Mouse (Mus musculus): Measurements from ENCODE around the gene Luc7l2. TPM values are rescaled to one million over a fixed set of nuclear protein-coding genes. Genes with fewer than 3 reads are reported as not detected.

Luc7l2 gene
- polyA plus RNA-seq, 1 experiment, result 167 TPM

DNA sequence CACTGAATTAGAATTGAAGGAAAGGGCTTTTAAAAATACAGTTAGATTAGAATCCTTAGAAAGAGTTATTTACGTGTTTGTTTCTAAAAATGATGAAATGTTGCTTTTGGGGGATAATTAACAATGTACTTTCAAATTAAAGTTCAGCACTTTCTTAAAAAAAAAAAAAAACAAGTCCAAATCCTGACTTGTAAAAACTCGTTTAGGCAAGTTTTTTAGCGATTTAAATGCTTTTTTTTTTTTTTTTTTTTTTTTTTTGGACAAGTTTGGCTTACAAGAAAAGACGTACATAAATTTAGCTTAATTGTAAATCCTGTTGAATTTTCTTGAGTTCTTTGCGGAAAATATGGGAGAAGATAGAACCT, 1.5 kb downstream of the Luc7l2 start:
- Histone ChIP-seq H3K4me1 (ENCODE audit: control insufficient read depth, insufficient read depth, low read length) (peaks cover 3% of the 10 kb centered on the region; the same call in 1 of the 2 replicates), H3K27ac (ENCODE audit: insufficient read depth, low read length) (no peak overlapping the region), H3K4me3 (ENCODE audit: insufficient read depth, low read length) (peak overlapping the region; percentile 86; the same call in 1 of the 2 replicates)
- TF ChIP-seq CTCF (IDR thresholded peaks at IDR 0.05; ENCODE audit: extremely low read depth, insufficient read depth, low read length) (no peak), POLR2A (IDR thresholded peaks at IDR 0.05; ENCODE audit: extremely low read depth, insufficient read depth, low read length) (no peak)

DNA sequence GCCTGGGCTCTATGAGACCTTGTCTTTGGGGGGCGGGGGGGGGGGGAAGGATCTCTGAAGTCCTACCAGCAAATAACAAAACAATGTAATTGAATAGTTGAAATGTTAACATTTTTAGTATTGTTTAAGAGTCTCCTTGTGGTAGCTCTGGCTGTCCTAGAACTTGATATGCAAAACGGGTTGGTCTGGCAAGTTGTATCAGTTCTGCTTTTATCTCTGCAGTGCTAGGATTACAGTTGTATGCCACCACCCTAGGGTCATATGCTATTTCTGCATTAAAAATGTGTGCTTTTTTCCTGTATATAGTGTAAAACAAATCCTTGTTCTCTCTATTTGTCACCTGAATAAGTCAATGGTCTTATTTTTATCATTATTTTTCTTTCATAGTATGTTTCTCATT, 25.0 kb downstream of the Luc7l2 start:
- no peak overlapping the region for H3K4me3 ChIP-seq (ENCODE audit: insufficient read depth, low read length)
- H3K27ac ChIP-seq (ENCODE audit: insufficient read depth, low read length), result no peak overlapping the region
- H3K4me1 ChIP-seq (ENCODE audit: control insufficient read depth, insufficient read depth, low read length), result no peaks in the 10 kb centered on the region
- TF ChIP-seq POLR2A (IDR thresholded peaks at IDR 0.05; ENCODE audit: extremely low read depth, insufficient read depth, low read length), result no peak
- TF ChIP-seq CTCF (IDR thresholded peaks at IDR 0.05; ENCODE audit: extremely low read depth, insufficient read depth, low read length), result no peak

DNA sequence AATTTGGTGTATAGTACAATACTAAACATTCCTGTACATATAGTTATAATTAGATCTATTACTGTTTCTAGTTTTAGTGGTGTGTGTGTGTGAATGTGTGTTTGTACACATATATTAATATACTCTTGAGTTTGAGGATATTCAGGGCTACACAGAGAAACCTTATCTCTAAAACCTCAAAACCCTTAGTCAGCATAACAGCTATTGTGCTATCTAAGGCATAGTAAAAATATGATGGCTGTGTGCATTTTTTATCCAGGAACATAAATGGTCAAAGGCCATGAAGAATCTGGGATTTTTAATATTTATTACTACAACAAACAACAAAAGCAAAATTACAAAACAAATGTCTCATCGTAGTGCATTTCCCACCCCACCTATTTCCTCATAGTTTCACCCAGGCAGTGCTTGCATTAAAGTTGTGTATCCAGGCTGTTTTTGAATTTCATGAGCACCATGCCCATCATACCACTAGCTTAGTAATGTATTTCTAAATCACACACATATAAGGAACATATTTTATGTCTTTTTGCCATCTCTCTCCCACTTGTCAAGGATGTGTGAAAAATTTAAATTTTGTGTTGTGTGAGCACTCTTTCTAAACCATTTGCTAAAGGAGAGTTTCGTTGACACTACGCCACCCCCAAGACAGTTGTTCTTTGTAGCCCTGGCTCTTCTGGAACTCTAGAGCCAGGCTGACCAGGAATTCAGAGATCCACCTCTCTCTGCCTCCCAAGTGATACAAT, 29.2 kb downstream of the Luc7l2 start:
- no peak overlapping the region for H3K27ac ChIP-seq (ENCODE audit: insufficient read depth, low read length)
- TF ChIP-seq POLR2A (IDR thresholded peaks at IDR 0.05; ENCODE audit: extremely low read depth, insufficient read depth, low read length) (no peak), CTCF (IDR thresholded peaks at IDR 0.05; ENCODE audit: extremely low read depth, insufficient read depth, low read length) (no peak)
- no peak overlapping the region for H3K4me3 ChIP-seq (ENCODE audit: insufficient read depth, low read length)
- no peaks in the 10 kb centered on the region for H3K4me1 ChIP-seq (ENCODE audit: control insufficient read depth, insufficient read depth, low read length)

DNA sequence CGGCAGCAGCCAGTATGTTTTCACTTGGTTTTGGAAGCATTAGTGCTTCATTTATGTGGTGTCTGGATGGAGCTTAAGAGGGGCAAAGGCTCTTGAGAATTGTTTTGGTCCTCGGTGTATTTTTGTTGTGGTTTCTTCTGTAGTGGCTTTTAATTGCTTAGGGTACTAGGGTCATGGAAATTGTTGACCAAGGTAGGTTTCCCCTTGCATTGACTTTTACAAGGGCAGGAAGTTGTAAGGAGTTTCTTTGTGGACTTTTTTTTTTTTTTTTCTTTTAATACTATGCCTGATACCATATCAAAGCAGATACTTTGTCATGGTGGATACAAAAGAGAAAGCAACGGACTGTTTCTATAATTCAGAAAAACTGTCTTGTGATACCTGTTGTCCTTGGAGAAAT, 30.6 kb downstream of the Luc7l2 start:
- Histone ChIP-seq H3K4me1 (ENCODE audit: control insufficient read depth, insufficient read depth, low read length) (no peaks in the 10 kb centered on the region), H3K4me3 (ENCODE audit: insufficient read depth, low read length) (no peak overlapping the region), H3K27ac (ENCODE audit: insufficient read depth, low read length) (no peak overlapping the region)
- TF ChIP-seq POLR2A (IDR thresholded peaks at IDR 0.05; ENCODE audit: extremely low read depth, insufficient read depth, low read length) (no peak), CTCF (IDR thresholded peaks at IDR 0.05; ENCODE audit: extremely low read depth, insufficient read depth, low read length) (no peak)

DNA sequence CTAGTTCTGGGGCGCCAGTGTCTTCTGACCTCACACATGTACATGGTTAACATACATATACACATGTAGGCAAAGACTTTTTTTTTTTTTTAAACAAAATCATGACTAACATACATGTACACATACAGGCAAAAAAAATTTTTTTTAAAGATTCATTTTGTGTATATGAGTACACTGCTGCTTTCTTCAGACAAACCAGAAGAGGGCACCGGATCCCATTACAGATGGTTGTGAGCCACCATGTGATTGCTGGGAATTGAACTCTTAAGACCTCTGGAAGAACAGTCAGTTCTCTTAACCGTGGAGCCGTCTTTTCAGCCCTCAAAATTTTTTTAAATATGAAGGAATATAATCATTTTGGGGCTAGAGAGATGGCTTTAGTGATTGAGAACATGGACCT, 46.3 kb downstream of the Luc7l2 start:
- no peak for TF ChIP-seq POLR2A (IDR thresholded peaks at IDR 0.05; ENCODE audit: extremely low read depth, insufficient read depth, low read length)
- no peak for TF ChIP-seq CTCF (IDR thresholded peaks at IDR 0.05; ENCODE audit: extremely low read depth, insufficient read depth, low read length)
- Histone ChIP-seq H3K4me1 (ENCODE audit: control insufficient read depth, insufficient read depth, low read length) (no peaks in the 10 kb centered on the region), H3K27ac (ENCODE audit: insufficient read depth, low read length) (no peak overlapping the region), H3K4me3 (ENCODE audit: insufficient read depth, low read length) (no peak overlapping the region)

DNA sequence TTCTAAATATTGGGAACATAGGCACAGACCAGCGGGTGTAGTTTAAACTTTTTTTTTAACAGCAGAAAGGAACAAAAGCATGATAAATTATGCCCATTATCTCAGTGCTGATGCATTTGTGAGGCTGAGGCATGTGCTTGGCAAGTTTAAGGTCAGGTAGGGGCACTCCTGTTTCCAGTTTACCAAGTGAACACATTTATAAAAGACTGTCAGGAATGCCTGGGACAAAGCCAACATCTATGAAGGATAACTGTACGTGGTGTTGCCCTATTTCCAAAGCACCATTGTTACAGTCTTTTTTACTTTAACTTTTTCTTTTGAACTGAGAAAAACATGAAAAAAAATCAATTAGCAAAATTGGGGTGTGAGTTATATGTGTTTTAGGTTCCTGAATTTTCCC, 58.8 kb downstream of the Luc7l2 start:
- Histone ChIP-seq H3K4me3 (ENCODE audit: insufficient read depth, low read length) (no peak overlapping the region), H3K27ac (ENCODE audit: insufficient read depth, low read length) (no peak overlapping the region), H3K4me1 (ENCODE audit: control insufficient read depth, insufficient read depth, low read length) (no peaks in the 10 kb centered on the region)
- TF ChIP-seq CTCF (IDR thresholded peaks at IDR 0.05; ENCODE audit: extremely low read depth, insufficient read depth, low read length), result no peak
- no peak for TF ChIP-seq POLR2A (IDR thresholded peaks at IDR 0.05; ENCODE audit: extremely low read depth, insufficient read depth, low read length)

DNA sequence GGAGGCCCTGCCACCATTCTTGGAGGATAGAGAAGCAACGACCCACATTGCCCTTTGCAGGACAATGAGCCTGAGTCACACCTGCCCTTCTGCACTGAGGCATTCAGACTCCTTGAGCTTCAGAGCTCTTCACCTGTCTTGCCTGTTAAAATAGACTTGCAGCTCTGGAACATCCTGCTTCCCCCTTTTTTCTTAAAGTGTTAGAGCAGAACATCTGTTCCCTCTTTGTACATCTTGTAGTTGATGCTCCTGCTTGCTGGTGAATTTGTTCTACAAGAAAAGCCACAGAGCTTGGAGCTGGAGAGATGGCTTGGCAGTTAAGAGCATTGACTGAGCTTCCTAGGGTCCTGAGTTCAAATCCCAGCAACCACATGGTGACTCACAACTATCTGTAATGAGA, 71.3 kb downstream of the Luc7l2 start:
- Histone ChIP-seq H3K27ac (ENCODE audit: insufficient read depth, low read length) (no peak overlapping the region), H3K4me3 (ENCODE audit: insufficient read depth, low read length) (no peak overlapping the region), H3K4me1 (ENCODE audit: control insufficient read depth, insufficient read depth, low read length) (peaks cover 2% of the 10 kb centered on the region; the same call in 1 of the 2 replicates)
- TF ChIP-seq CTCF (IDR thresholded peaks at IDR 0.05; ENCODE audit: extremely low read depth, insufficient read depth, low read length), result no peak
- no peak for TF ChIP-seq POLR2A (IDR thresholded peaks at IDR 0.05; ENCODE audit: extremely low read depth, insufficient read depth, low read length)

DNA sequence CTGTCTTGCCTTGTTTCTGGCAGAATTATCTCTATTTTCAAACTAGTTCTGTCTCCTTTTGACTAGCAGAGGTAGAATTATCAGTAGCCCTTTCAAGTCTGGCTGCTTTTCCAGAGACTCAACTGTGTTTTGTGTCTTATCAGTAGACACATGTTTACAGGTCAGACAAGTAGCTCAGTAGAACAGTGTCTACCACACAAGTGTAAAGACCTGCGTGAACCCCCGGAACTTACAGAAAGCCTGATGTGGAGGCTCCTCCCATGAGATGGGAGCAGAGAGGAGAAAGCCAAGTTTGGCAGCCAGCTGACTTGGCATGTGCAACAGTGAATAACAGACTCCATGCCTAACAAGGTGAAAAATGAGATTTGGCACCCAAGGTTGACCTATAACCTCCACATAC, 72.3 kb downstream of the Luc7l2 start:
- Histone ChIP-seq H3K27ac (ENCODE audit: insufficient read depth, low read length) (no peak overlapping the region), H3K4me3 (ENCODE audit: insufficient read depth, low read length) (no peak overlapping the region), H3K4me1 (ENCODE audit: control insufficient read depth, insufficient read depth, low read length) (peaks cover 2% of the 10 kb centered on the region; the same call in 1 of the 2 replicates)
- TF ChIP-seq CTCF (IDR thresholded peaks at IDR 0.05; ENCODE audit: extremely low read depth, insufficient read depth, low read length), result no peak
- no peak for TF ChIP-seq POLR2A (IDR thresholded peaks at IDR 0.05; ENCODE audit: extremely low read depth, insufficient read depth, low read length)

DNA sequence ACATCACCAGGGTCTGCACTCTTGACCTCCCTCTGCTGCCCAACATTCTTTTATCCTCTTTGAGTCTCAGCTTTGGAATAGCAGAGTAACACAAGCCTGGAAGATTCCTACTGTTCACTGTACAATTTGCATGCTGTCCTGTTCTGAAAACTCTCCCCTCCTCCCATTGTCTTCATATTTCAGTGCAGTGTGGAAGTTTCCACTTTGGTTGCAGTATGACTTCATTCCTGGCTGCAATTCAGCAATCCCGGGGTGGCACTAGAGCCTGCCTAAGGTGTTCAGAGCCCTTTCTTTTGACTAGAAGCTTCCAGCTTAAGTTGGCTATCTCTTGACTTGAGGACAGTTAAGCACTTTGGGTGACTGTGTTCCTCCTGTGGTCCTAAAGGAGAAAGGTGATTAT, 73.3 kb downstream of the Luc7l2 start:
- no peak overlapping the region for H3K27ac ChIP-seq (ENCODE audit: insufficient read depth, low read length)
- TF ChIP-seq CTCF (IDR thresholded peaks at IDR 0.05; ENCODE audit: extremely low read depth, insufficient read depth, low read length) (no peak), POLR2A (IDR thresholded peaks at IDR 0.05; ENCODE audit: extremely low read depth, insufficient read depth, low read length) (no peak)
- peaks cover 2% of the 10 kb centered on the region; the same call in 1 of the 2 replicates for H3K4me1 ChIP-seq (ENCODE audit: control insufficient read depth, insufficient read depth, low read length)
- H3K4me3 ChIP-seq (ENCODE audit: insufficient read depth, low read length), result no peak overlapping the region

DNA sequence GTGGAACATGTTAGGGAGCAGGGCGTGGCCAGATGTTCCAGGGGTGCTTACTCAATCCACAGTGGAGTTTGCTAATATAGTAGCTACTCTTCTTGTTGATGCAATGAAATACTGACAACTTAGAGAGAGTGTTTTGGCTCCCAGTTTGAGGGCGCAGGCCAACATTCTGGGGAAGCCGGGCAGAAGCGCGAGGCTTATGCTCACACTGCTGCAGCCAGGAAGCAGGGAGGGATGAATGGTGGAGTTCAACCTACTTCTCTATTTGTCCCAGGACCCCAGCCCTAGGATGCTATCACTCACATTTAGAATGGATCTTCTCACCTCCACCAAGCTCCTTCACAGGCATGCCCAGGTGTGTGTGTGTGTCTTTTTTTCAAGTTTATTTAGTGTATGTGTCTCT, 75.0 kb downstream of the Luc7l2 start:
- H3K4me1 ChIP-seq (ENCODE audit: control insufficient read depth, insufficient read depth, low read length), result peaks cover 2% of the 10 kb centered on the region; the same call in 1 of the 2 replicates
- H3K4me3 ChIP-seq (ENCODE audit: insufficient read depth, low read length), result no peak overlapping the region
- H3K27ac ChIP-seq (ENCODE audit: insufficient read depth, low read length), result no peak overlapping the region
- TF ChIP-seq CTCF (IDR thresholded peaks at IDR 0.05; ENCODE audit: extremely low read depth, insufficient read depth, low read length), result no peak
- no peak for TF ChIP-seq POLR2A (IDR thresholded peaks at IDR 0.05; ENCODE audit: extremely low read depth, insufficient read depth, low read length)
